Mouse (Mus musculus) liver, embryonic 14.5 days (tissue): ENCODE data around the gene Map10.

Experiments
- CTCF ChIP-seq: IDR thresholded peaks from 2 replicates; pipeline ENCODE4 v1.5.1; 2016; ENCODE audit warnings: antibody characterized with exemption, low read depth, control low read depth
- EP300 ChIP-seq: IDR thresholded peaks from 2 replicates; pipeline ENCODE4 v1.6.1; 2016; ENCODE audit warnings: antibody characterized with exemption, low read depth

DNA sequence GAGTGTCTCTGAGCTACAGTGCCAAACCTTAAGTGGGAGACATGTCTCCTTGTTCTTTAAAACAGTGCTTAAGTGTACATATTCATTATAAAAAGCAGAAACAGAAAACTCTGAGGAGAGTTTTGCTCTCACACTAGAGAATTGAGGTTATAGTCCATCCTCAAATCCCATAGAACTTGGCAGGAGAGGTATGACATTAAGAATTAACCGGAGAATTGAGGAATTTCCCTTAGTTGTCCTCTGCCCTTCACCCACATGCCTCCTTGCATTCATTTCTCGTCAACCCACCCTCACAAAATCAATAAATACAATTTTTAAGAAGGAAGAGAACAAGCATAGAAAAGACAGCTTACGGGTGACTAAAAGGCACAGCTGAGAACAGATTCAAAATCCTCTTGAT, 6.2 kb downstream of the Map10 start:
- no peak for TF ChIP-seq CTCF
- no peak for TF ChIP-seq EP300
